Mouse (Mus musculus): ENCODE data around the gene Hopx. TPM values are rescaled to one million over a fixed set of nuclear protein-coding genes. Genes with fewer than 3 reads are reported as not detected.

The Hopx gene
- polyA plus RNA-seq, 1 experiment from 2014 or later = 0.82 TPM

DNA sequence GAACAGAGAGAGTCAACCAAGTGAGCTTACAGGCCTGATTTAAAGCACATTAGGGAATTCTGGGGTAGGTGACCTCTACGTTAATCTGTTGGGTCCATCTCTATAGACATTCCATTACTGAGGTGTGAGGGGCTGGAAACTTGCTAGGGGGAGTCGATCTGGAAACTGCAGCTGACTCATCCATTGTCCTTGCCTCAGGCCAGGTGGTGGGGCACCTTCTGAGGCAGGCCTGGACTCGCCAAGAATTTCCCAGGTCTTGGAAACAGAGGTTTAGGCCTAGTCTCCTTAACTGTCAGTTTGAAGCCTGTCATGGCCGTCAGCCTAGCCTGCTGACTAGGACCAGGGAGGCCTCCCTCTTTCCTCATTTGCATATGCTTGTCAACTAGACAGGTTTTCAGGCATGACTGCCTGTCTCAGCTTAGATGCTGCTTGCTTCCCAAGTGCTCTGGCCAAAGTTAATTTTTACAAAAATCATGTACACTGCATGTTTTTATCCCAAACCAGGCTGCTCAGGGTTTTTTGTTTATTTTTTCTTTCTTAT, 21.8 kb upstream of the Hopx start:
- H3K9me3 ChIP-seq (ENCODE audit: control insufficient read depth, low read length) = no peaks in the 10 kb centered on the region
- H3K4me2 ChIP-seq (ENCODE audit: low read length) = no peak overlapping the region
- H3K36me3 ChIP-seq (ENCODE audit: control insufficient read depth, insufficient read depth, low read length) = no peaks in the 10 kb centered on the region
- no peak for ATAC-seq (ENCODE audit: low FRiP score, low TSS enrichment)
- H3K4me1 ChIP-seq (ENCODE audit: control insufficient read depth, insufficient read depth, low read length) = no peaks in the 10 kb centered on the region
- 50% methylated on average over 4 of the region's 4 CpGs for WGBS
- DNase-seq = no peak
- no peak overlapping the region for H3K9ac ChIP-seq (replicated peaks; ENCODE audit: low read length)
- no peak overlapping the region for H3K4me3 ChIP-seq (replicated peaks; ENCODE audit: low read depth, low read length)
- peaks cover 24% of the 10 kb centered on the region for H3K27me3 ChIP-seq (ENCODE audit: control insufficient read depth, insufficient read depth, low read length)
- H3K27ac ChIP-seq (replicated peaks; ENCODE audit: low read depth, low read length) = no peak overlapping the region

DNA sequence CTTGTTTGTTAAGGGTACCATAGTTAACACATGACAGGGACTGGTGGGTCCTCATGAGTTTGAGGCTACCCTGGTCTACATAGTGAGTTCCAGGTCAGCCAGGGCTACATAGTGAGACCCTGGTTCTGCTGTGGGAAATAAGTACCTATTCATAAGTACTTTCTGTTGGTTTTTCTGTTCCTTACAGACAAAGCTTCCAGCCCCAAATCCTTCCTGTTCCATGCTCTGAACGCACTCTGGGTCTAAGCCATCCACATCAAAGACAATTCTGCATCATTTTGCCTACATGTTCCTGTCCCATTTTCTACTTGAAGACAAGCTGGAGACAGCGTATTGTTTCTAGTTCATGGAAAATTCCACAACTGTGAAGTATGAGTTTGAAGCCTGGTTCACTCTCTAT, 20.0 kb upstream of the Hopx start:
- no peaks in the 10 kb centered on the region for H3K9me3 ChIP-seq (ENCODE audit: control insufficient read depth, low read length)
- peaks cover 28% of the 10 kb centered on the region for H3K27me3 ChIP-seq (ENCODE audit: control insufficient read depth, insufficient read depth, low read length)
- no peak for ATAC-seq (ENCODE audit: low FRiP score, low TSS enrichment)
- H3K4me1 ChIP-seq (ENCODE audit: control insufficient read depth, insufficient read depth, low read length) = no peaks in the 10 kb centered on the region
- H3K36me3 ChIP-seq (ENCODE audit: control insufficient read depth, insufficient read depth, low read length) = no peaks in the 10 kb centered on the region
- WGBS = 98% methylated on average over 2 of the region's 2 CpGs
- H3K4me3 ChIP-seq (replicated peaks; ENCODE audit: low read depth, low read length) = no peak overlapping the region
- no peak overlapping the region for H3K9ac ChIP-seq (replicated peaks; ENCODE audit: low read length)
- H3K4me2 ChIP-seq (ENCODE audit: low read length) = no peak overlapping the region
- no peak for DNase-seq
- H3K27ac ChIP-seq (replicated peaks; ENCODE audit: low read depth, low read length) = no peak overlapping the region

DNA sequence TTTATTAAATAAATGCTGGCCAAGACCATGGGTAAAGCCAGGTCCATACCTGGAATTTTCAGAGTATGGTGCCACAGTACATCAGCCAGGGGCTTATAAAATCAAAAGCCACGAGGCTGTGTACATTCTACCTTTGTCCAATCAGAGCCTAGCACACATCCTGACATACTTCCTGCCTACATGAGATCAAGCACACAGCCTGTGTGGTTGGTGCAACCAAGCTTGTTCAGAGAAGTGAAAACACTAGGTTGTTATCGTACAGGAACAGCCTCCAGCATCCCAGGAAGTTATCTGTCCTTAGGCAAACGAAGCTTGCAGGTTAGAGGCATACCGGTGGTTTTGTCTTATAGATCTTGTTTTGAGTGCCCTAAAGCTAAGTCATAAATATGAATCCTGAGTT, 19.5 kb upstream of the Hopx start:
- H3K27me3 ChIP-seq (ENCODE audit: control insufficient read depth, insufficient read depth, low read length) = peaks cover 30% of the 10 kb centered on the region
- no peaks in the 10 kb centered on the region for H3K9me3 ChIP-seq (ENCODE audit: control insufficient read depth, low read length)
- H3K9ac ChIP-seq (replicated peaks; ENCODE audit: low read length) = no peak overlapping the region
- H3K4me2 ChIP-seq (ENCODE audit: low read length) = no peak overlapping the region
- no peak for ATAC-seq (ENCODE audit: low FRiP score, low TSS enrichment)
- H3K4me1 ChIP-seq (ENCODE audit: control insufficient read depth, insufficient read depth, low read length) = no peaks in the 10 kb centered on the region
- no peak overlapping the region for H3K27ac ChIP-seq (replicated peaks; ENCODE audit: low read depth, low read length)
- no peaks in the 10 kb centered on the region for H3K36me3 ChIP-seq (ENCODE audit: control insufficient read depth, insufficient read depth, low read length)
- DNase-seq = no peak
- WGBS = 78% methylated on average over 4 of the region's 4 CpGs
- no peak overlapping the region for H3K4me3 ChIP-seq (replicated peaks; ENCODE audit: low read depth, low read length)

DNA sequence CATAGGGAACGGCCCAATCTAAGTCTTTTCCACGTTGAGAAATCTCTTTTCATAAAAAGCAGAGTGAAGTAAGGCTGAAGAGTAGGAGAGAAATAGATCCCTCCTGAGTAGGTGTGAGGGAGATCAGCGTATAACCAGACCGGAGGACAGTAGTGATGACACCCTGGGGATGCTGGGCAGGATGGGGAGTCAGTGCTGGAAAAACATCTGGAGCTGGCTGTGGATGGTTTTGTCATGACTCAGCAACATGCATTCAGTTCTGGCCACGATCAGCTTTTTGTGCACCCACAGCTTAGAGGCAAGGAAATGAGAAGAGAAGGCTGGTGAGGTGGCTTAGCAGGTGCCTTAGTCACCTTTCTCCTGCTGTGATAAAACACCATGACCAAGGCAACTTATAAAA, 19.0 kb upstream of the Hopx start:
- H3K9ac ChIP-seq (replicated peaks; ENCODE audit: low read length) = no peak overlapping the region
- no peak overlapping the region for H3K27ac ChIP-seq (replicated peaks; ENCODE audit: low read depth, low read length)
- WGBS = 78% methylated on average over 5 of the region's 5 CpGs
- ATAC-seq (ENCODE audit: low FRiP score, low TSS enrichment) = no peak
- H3K9me3 ChIP-seq (ENCODE audit: control insufficient read depth, low read length) = no peaks in the 10 kb centered on the region
- H3K4me3 ChIP-seq (replicated peaks; ENCODE audit: low read depth, low read length) = no peak overlapping the region
- H3K4me1 ChIP-seq (ENCODE audit: control insufficient read depth, insufficient read depth, low read length) = no peaks in the 10 kb centered on the region
- H3K4me2 ChIP-seq (ENCODE audit: low read length) = no peak overlapping the region
- H3K27me3 ChIP-seq (ENCODE audit: control insufficient read depth, insufficient read depth, low read length) = peaks cover 30% of the 10 kb centered on the region
- H3K36me3 ChIP-seq (ENCODE audit: control insufficient read depth, insufficient read depth, low read length) = no peaks in the 10 kb centered on the region
- DNase-seq = no peak

DNA sequence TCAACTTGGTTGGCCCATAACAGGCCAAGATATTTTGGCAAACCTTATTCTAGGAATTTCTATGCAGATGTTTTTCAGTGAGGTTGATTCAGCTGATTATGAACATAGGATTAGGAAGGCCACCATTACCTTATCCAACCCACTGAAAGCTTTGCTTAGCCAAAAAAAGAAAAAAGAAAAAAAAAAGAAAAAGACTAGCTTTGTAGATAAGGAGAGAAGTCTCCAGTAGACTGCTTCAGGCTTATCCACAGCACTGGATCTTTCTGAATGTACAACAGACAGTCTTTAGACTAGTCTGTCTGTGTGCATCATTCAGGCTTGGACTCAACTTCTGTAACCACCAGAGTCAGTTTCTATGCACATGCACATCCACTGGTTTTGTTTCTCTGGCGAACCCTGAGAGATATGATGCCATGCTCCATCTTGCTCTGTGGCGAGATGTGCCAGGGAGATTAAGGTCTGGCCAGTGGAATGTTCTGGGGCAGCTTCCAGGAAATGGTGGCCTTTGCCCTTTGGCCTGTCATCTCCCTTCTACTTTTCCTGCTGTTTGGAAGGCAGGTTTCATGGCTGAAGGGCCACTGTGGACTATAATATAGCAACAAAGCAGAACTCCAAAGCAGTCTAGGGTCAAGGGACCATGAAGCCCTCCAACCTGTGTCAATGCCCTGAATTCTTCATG, 17.7 kb upstream of the Hopx start:
- H3K27ac ChIP-seq (replicated peaks; ENCODE audit: low read depth, low read length) = no peak overlapping the region
- no peaks in the 10 kb centered on the region for H3K36me3 ChIP-seq (ENCODE audit: control insufficient read depth, insufficient read depth, low read length)
- ATAC-seq (ENCODE audit: low FRiP score, low TSS enrichment) (no peak), DNase-seq (no peak)
- H3K4me3 ChIP-seq (replicated peaks; ENCODE audit: low read depth, low read length) = no peak overlapping the region
- H3K4me2 ChIP-seq (ENCODE audit: low read length) = no peak overlapping the region
- peaks cover 30% of the 10 kb centered on the region for H3K27me3 ChIP-seq (ENCODE audit: control insufficient read depth, insufficient read depth, low read length)
- no peaks in the 10 kb centered on the region for H3K9me3 ChIP-seq (ENCODE audit: control insufficient read depth, low read length)
- no peaks in the 10 kb centered on the region for H3K4me1 ChIP-seq (ENCODE audit: control insufficient read depth, insufficient read depth, low read length)
- H3K9ac ChIP-seq (replicated peaks; ENCODE audit: low read length) = no peak overlapping the region
- WGBS = 90% methylated on average over 2 of the region's 2 CpGs

DNA sequence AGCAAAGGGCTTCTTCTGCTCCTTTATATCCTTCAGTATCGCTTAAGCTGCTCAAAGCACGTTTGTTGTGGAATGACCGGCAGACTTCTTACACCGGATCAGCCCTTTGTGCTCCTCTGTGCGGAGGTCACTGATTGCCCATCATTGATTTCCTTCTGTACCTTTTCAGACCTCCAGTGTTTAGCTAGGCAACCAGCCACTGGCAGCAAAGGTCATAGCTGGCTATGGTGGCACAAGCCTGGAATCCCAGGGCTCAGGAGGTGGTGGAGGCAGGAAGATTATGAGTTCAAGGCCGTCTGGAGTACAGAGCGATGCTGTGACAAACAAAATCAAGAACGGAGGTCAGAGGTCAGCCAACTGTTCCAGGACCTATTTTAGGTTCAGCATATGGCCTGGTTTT, 17.0 kb upstream of the Hopx start:
- Histone ChIP-seq H3K9ac (replicated peaks; ENCODE audit: low read length) (no peak overlapping the region), H3K4me3 (replicated peaks; ENCODE audit: low read depth, low read length) (no peak overlapping the region), H3K9me3 (ENCODE audit: control insufficient read depth, low read length) (no peaks in the 10 kb centered on the region), H3K36me3 (ENCODE audit: control insufficient read depth, insufficient read depth, low read length) (no peaks in the 10 kb centered on the region), H3K27ac (replicated peaks; ENCODE audit: low read depth, low read length) (no peak overlapping the region), H3K4me1 (ENCODE audit: control insufficient read depth, insufficient read depth, low read length) (no peaks in the 10 kb centered on the region), H3K4me2 (ENCODE audit: low read length) (no peak overlapping the region), H3K27me3 (ENCODE audit: control insufficient read depth, insufficient read depth, low read length) (peaks cover 37% of the 10 kb centered on the region)
- ATAC-seq (ENCODE audit: low FRiP score, low TSS enrichment) (no peak), DNase-seq (no peak)
- 77% methylated on average over 8 of the region's 8 CpGs for whole genome bisulfite sequencing

DNA sequence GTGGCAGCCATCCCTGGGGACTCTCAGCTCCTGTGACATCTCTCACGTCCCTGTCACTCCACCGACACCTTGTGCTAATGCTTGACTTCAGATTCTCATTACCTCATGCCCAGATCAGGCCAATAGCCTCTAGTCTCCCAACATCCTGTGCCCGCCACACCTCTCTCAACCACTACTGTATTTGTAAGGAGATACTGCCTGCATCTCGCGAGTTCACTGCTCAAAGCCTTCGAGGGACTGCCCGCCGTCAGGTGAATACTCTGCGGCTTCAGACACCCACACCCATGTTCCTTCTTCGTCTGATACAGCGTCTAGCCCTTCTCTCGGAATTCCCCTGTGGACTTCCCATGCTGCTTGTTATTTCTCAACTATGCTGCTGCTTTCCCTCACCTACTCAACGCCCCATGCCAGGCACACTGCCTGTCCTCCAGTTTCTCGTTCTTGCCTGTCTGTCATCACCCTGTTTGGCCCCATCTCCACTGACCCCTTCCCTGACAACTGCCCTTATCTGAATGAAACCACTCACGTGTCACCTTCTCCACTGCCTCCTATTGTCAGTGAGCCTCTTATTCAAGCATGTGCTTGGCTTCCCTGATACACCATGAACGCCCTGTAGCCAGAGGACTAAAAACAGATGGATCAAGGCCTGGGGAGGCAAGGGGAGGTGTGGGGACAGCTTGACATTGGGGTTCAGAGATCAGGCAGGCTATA, 15.5 kb upstream of the Hopx start:
- no peak for DNase-seq
- H3K9me3 ChIP-seq (ENCODE audit: control insufficient read depth, low read length) = no peaks in the 10 kb centered on the region
- ATAC-seq (ENCODE audit: low FRiP score, low TSS enrichment) = no peak
- no peak overlapping the region for H3K9ac ChIP-seq (replicated peaks; ENCODE audit: low read length)
- no peak overlapping the region for H3K4me3 ChIP-seq (replicated peaks; ENCODE audit: low read depth, low read length)
- H3K4me1 ChIP-seq (ENCODE audit: control insufficient read depth, insufficient read depth, low read length) = no peaks in the 10 kb centered on the region
- no peak overlapping the region for H3K4me2 ChIP-seq (ENCODE audit: low read length)
- H3K27ac ChIP-seq (replicated peaks; ENCODE audit: low read depth, low read length) = no peak overlapping the region
- 71% methylated on average over 16 of the region's 16 CpGs for WGBS
- H3K36me3 ChIP-seq (ENCODE audit: control insufficient read depth, insufficient read depth, low read length) = no peaks in the 10 kb centered on the region
- peaks cover 39% of the 10 kb centered on the region for H3K27me3 ChIP-seq (ENCODE audit: control insufficient read depth, insufficient read depth, low read length)

DNA sequence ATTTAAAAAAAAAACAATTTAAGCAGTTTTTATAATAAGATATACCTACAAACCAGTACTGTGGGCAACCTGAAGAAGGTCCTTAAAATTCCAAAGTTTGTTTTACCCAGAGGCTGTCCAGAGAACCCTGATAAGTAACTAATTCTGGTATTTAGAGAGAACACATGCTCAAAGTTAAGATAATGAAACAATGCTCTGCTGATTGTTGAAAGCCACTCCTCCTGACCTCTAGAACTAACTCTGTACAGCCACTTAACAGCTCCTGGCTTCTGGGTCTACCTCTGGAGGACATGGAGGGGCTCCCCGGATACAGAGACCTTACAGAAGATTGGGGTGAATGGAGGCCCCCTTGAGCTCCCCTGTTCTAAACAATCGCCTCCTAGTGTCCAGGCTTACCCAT, 15.0 kb upstream of the Hopx start:
- Histone ChIP-seq H3K27ac (replicated peaks; ENCODE audit: low read depth, low read length) (no peak overlapping the region), H3K9me3 (ENCODE audit: control insufficient read depth, low read length) (no peaks in the 10 kb centered on the region), H3K36me3 (ENCODE audit: control insufficient read depth, insufficient read depth, low read length) (no peaks in the 10 kb centered on the region), H3K27me3 (ENCODE audit: control insufficient read depth, insufficient read depth, low read length) (peaks cover 35% of the 10 kb centered on the region), H3K4me2 (ENCODE audit: low read length) (no peak overlapping the region), H3K4me3 (replicated peaks; ENCODE audit: low read depth, low read length) (no peak overlapping the region), H3K9ac (replicated peaks; ENCODE audit: low read length) (no peak overlapping the region), H3K4me1 (ENCODE audit: control insufficient read depth, insufficient read depth, low read length) (no peaks in the 10 kb centered on the region)
- 88% methylated on average over 2 of the region's 2 CpGs for WGBS
- DNase-seq = no peak
- ATAC-seq (ENCODE audit: low FRiP score, low TSS enrichment) = no peak

DNA sequence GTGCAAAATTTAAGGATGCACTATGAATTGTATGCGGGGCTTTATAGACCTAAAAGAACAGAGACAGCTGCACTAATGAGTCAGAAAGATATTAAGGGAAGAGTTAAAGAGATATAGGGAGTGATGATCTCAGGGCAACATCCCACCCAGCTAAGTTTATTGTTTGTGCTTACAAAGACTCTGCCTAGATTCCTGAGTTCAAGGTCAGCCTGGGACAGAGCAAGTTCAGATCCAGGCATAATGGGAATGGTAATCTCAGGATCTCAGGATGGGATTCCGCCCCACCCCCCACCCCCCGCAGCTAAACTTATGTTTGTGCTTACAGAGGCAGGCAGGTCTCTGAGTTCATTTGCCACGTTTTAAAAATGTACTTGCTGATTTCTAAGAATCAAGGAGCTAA, 13.9 kb upstream of the Hopx start:
- Histone ChIP-seq H3K9me3 (ENCODE audit: control insufficient read depth, low read length) (no peaks in the 10 kb centered on the region), H3K27ac (replicated peaks; ENCODE audit: low read depth, low read length) (no peak overlapping the region), H3K4me1 (ENCODE audit: control insufficient read depth, insufficient read depth, low read length) (no peaks in the 10 kb centered on the region), H3K4me2 (ENCODE audit: low read length) (no peak overlapping the region), H3K27me3 (ENCODE audit: control insufficient read depth, insufficient read depth, low read length) (peaks cover 36% of the 10 kb centered on the region), H3K9ac (replicated peaks; ENCODE audit: low read length) (no peak overlapping the region), H3K4me3 (replicated peaks; ENCODE audit: low read depth, low read length) (no peak overlapping the region), H3K36me3 (ENCODE audit: control insufficient read depth, insufficient read depth, low read length) (no peaks in the 10 kb centered on the region)
- no peak for ATAC-seq (ENCODE audit: low FRiP score, low TSS enrichment)
- 91% methylated on average over 4 of the region's 4 CpGs for WGBS
- no peak for DNase-seq
